Mouse (Mus musculus): ENCODE measurements around the gene Ramac. TPM values are rescaled to one million over a fixed set of nuclear protein-coding genes. Genes with fewer than 3 reads are reported as not detected.
A peak's percentile ranks its signal among the peaks of the same experiment; 100 is the strongest.

The Ramac gene
- 132 and 147 TPM in 2 replicates for polyA plus RNA-seq (2015; fragmentation: Nextera tagmentation; extraction: Ambion mirVana)

DNA sequence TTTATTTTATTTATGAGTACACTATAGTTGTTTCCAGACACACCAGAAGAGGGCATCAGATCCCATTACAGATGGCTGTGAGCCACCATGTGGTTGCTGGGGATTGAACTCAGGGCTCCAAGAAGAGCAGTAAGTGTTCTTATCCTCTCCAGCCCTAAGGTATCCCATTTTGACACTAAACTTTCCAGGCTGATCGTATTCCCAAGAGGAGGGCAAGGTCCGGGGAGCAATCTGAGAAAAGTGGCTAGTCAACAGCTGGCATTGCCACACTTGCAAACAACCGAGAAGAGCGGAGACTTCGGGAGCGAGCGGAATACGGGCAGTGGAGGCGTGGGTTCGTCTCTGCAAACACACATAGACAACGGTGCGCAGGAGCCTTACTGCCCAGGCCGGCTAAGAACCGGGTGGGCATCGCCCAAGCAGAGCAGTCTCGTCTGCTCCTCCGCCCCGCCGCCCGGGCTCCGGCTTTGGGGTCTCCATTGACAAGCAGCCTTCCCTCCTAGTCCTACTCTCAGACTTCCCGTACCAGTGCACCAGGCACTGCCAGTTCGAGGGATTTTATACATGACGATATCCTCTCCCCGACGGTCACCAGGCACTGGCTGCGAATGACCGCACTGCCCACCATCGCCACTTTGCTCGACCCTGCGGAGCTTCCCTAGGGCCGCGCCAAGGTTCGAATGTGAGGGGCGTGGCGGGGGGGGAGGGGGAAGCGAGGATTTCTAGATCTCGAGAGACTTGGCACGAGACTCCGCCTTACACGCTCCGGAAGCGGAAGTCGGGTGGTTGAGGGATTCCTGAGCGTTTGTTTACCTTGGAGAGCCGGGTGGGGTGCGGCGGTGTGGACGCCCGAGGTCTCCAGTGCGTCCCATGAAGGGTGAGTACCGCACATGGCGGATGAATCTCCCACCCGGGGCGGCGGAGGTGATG is at the start of gene Ramac:
TSS of gene Ramac (plus strand) at position 746 of the 930 bp plus-strand sequence.
- no peaks in the 10 kb centered on the region for H3K27me3 ChIP-seq (replicated peaks)
- peak; percentile 97 for ATAC-seq
- peak within 1 kb of the TSS; percentile 62 for H3K27ac ChIP-seq
- peak within 1 kb of the TSS; percentile 89 for H3K4me2 ChIP-seq (replicated peaks)
- H3K4me3 ChIP-seq (replicated peaks) = peak within 1 kb of the TSS; percentile 70
- H3K9me3 ChIP-seq = no peaks in the 10 kb centered on the region
- WGBS = under 1% methylated on average over 56 of the region's 56 CpGs
- peak within 1 kb of the TSS; percentile 82 for H3K9ac ChIP-seq
- H3K4me1 ChIP-seq (replicated peaks) = no peaks in the 10 kb centered on the region
- H3K36me3 ChIP-seq = no peaks in the 10 kb centered on the region

GRCm38 (mm10) chr7:81718657-81719056 is 44.1 kb upstream of the Ramac start:
- Histone ChIP-seq H3K36me3 (no peaks in the 10 kb centered on the region), H3K27me3 (replicated peaks) (no peaks in the 10 kb centered on the region), H3K9ac (no peak overlapping the region), H3K4me1 (replicated peaks) (no peaks in the 10 kb centered on the region), H3K4me3 (replicated peaks) (no peak overlapping the region), H3K9me3 (no peaks in the 10 kb centered on the region), H3K4me2 (replicated peaks) (no peak overlapping the region), H3K27ac (no peak overlapping the region)
- 80% methylated on average over 1 of the region's 1 CpGs for WGBS
- ATAC-seq = no peak

DNA sequence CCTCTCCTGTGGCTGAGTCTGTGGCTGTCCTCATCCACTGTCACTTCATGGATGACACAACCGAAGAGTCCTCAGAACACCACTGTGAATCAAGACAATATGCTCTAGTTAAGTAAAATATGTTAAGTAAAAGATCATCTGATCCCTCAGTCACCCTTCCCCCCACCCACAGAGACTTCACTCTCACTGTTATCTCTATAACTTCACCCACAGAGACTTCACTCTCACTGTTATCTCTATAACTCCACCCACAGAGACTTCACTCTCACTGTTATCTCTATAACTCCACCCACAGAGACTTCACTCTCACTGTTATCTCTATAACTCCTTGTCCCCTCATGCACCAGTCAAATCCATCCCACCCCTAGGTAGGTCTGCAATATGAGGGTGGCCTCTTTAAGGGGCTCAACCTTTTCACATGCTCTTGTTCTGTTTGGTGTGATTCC is 43.5 kb upstream of the Ramac start:
- no peak overlapping the region for H3K9ac ChIP-seq
- no peaks in the 10 kb centered on the region for H3K4me1 ChIP-seq (replicated peaks)
- no peaks in the 10 kb centered on the region for H3K36me3 ChIP-seq
- H3K4me3 ChIP-seq (replicated peaks) = no peak overlapping the region
- H3K4me2 ChIP-seq (replicated peaks) = no peak overlapping the region
- no peaks in the 10 kb centered on the region for H3K9me3 ChIP-seq
- no peak overlapping the region for H3K27ac ChIP-seq
- no peaks in the 10 kb centered on the region for H3K27me3 ChIP-seq (replicated peaks)
- 89% methylated on average over 1 of the region's 1 CpGs for WGBS
- no peak for ATAC-seq

GRCm38 (mm10) chr7:81721271-81721670 is 41.5 kb upstream of the Ramac start:
- 72% methylated on average over 5 of the region's 5 CpGs for WGBS
- Histone ChIP-seq H3K9me3 (no peaks in the 10 kb centered on the region), H3K9ac (no peak overlapping the region), H3K4me2 (replicated peaks) (no peak overlapping the region), H3K4me1 (replicated peaks) (no peaks in the 10 kb centered on the region), H3K27ac (no peak overlapping the region), H3K36me3 (no peaks in the 10 kb centered on the region), H3K4me3 (replicated peaks) (no peak overlapping the region), H3K27me3 (replicated peaks) (no peaks in the 10 kb centered on the region)
- ATAC-seq = no peak

GRCm38 (mm10) chr7:81723851-81724250 is 38.9 kb upstream of the Ramac start:
- Histone ChIP-seq H3K4me1 (replicated peaks) (0 out of 2 replicates have a peak, but pooled peaks cover 4% of the 10 kb centered on the region), H3K4me3 (replicated peaks) (no peak overlapping the region), H3K27me3 (replicated peaks) (no peaks in the 10 kb centered on the region), H3K4me2 (replicated peaks) (no peak overlapping the region), H3K36me3 (no peaks in the 10 kb centered on the region), H3K27ac (no peak overlapping the region), H3K9me3 (no peaks in the 10 kb centered on the region), H3K9ac (no peak overlapping the region)
- WGBS = 85% methylated on average over 10 of the region's 10 CpGs
- ATAC-seq = no peak

- H3K4me1 ChIP-seq (replicated peaks) = 0 out of 2 replicates have a peak, but pooled peaks cover 4% of the 10 kb centered on the region
- 0 out of 2 replicates have a peak overlapping the region, but pooled peaks have one; percentile 3 for H3K4me2 ChIP-seq (replicated peaks)
- H3K36me3 ChIP-seq = no peaks in the 10 kb centered on the region
- WGBS = 51% methylated on average over 18 of the region's 18 CpGs
- ATAC-seq = no peak
- no peaks in the 10 kb centered on the region for H3K27me3 ChIP-seq (replicated peaks)
- H3K9ac ChIP-seq = no peak overlapping the region
- H3K9me3 ChIP-seq = no peaks in the 10 kb centered on the region
- no peak overlapping the region for H3K27ac ChIP-seq
- H3K4me3 ChIP-seq (replicated peaks) = no peak overlapping the region
These were observed 36.6 kb upstream of the Ramac start for GRCm38 (mm10) chr7:81725986-81726727.

DNA sequence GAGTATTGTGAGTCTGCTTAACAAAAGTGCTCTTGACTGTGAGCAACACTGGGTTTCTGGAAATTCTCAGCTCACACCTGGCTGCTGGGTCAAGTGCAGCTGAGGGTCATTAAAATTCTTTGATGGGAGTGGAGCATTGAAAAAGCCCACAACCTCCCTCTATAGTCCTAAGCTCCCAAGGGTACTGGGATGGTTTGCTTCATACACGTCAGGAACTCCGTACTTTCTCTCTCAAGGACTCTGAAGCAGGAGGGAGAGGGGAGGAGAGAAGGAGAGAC is 36.1 kb upstream of the Ramac start:
- Histone ChIP-seq H3K9ac (no peak overlapping the region), H3K4me2 (replicated peaks) (no peak overlapping the region), H3K27ac (no peak overlapping the region), H3K9me3 (no peaks in the 10 kb centered on the region), H3K4me1 (replicated peaks) (0 out of 2 replicates have a peak, but pooled peaks cover 4% of the 10 kb centered on the region), H3K36me3 (no peaks in the 10 kb centered on the region), H3K27me3 (replicated peaks) (no peaks in the 10 kb centered on the region), H3K4me3 (replicated peaks) (no peak overlapping the region)
- 35% methylated on average over 2 of the region's 2 CpGs for WGBS
- ATAC-seq = no peak

GRCm38 (mm10) chr7:81727716-81728115 is 35.0 kb upstream of the Ramac start:
- no peaks in the 10 kb centered on the region for H3K27me3 ChIP-seq (replicated peaks)
- no peak overlapping the region for H3K4me3 ChIP-seq (replicated peaks)
- WGBS = 80% methylated on average over 9 of the region's 9 CpGs
- no peak for ATAC-seq
- H3K9ac ChIP-seq = no peak overlapping the region
- no peak overlapping the region for H3K4me2 ChIP-seq (replicated peaks)
- H3K4me1 ChIP-seq (replicated peaks) = 0 out of 2 replicates have a peak, but pooled peaks cover 4% of the 10 kb centered on the region
- H3K9me3 ChIP-seq = no peaks in the 10 kb centered on the region
- no peaks in the 10 kb centered on the region for H3K36me3 ChIP-seq
- H3K27ac ChIP-seq = no peak overlapping the region

DNA sequence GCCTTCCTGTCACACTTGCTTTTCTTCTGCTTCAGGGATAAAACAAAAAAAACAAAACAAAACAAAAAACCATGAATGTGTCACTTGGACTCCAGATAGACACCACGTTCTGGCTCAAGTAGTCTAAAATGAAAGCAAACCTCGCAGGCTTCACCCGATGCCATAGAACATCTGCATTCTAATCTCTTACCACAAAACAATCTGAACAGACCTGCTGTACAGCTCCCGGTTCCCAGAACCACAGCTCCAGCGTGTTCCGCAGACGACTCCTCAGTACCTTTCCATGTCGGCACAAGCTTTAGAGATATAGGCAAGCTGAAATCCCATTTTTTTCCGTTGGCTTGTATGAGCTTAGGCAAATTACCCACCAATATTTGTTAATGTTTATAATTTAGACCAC is 32.9 kb upstream of the Ramac start:
- WGBS = 80% methylated on average over 9 of the region's 9 CpGs
- ATAC-seq = no peak

GRCm38 (mm10) chr7:81731181-81731651 is 31.5 kb upstream of the Ramac start:
- no peak overlapping the region for H3K27ac ChIP-seq
- no peak for ATAC-seq

More for the DNA sequence above, 32.9 kb upstream of the Ramac start:
- Histone ChIP-seq H3K4me1 (replicated peaks) (0 out of 2 replicates have a peak, but pooled peaks cover 4% of the 10 kb centered on the region), H3K4me3 (replicated peaks) (no peak overlapping the region), H3K27me3 (replicated peaks) (no peaks in the 10 kb centered on the region), H3K9ac (no peak overlapping the region), H3K4me2 (replicated peaks) (no peak overlapping the region), H3K27ac (no peak overlapping the region), H3K36me3 (no peaks in the 10 kb centered on the region), H3K9me3 (no peaks in the 10 kb centered on the region)

GRCm38 (mm10) chr7:81732183-81733089 is 30.3 kb upstream of the Ramac start:
- no peak for ATAC-seq

More at GRCm38 (mm10) chr7:81731181-81731651, 31.5 kb upstream of the Ramac start:
- Histone ChIP-seq H3K9me3 (no peaks in the 10 kb centered on the region), H3K4me3 (replicated peaks) (no peak overlapping the region), H3K4me2 (replicated peaks) (no peak overlapping the region), H3K36me3 (no peaks in the 10 kb centered on the region), H3K4me1 (replicated peaks) (0 out of 2 replicates have a peak, but pooled peaks cover 4% of the 10 kb centered on the region), H3K27me3 (replicated peaks) (no peaks in the 10 kb centered on the region), H3K9ac (no peak overlapping the region)
- 80% methylated on average over 6 of the region's 6 CpGs for whole genome bisulfite sequencing

More at GRCm38 (mm10) chr7:81732183-81733089, 30.3 kb upstream of the Ramac start:
- Histone ChIP-seq H3K36me3 (no peaks in the 10 kb centered on the region), H3K4me3 (replicated peaks) (no peak overlapping the region), H3K27me3 (replicated peaks) (no peaks in the 10 kb centered on the region), H3K9ac (no peak overlapping the region), H3K4me2 (replicated peaks) (no peak overlapping the region), H3K27ac (no peak overlapping the region), H3K4me1 (replicated peaks) (no peaks in the 10 kb centered on the region), H3K9me3 (no peaks in the 10 kb centered on the region)
- 77% methylated on average over 12 of the region's 12 CpGs for WGBS

Measured in intestine, embryonic 15.5 days (tissue).